Mouse (Mus musculus): ENCODE measurements at regions not wholly inside any gene's neighbourhood (a gene's known extent, or its start where the extent isn't known, plus 50 kb on each side); places are given as distances from the start of the nearest gene placed in this dataset.
"Not testable (repeated sequence)": the region's sequence is repeated elsewhere in the genome, so short reads cannot be mapped to it uniquely, and the experiment has no call there.

- not testable (repeated sequence) for H3K27ac ChIP-seq; H3K27me3 ChIP-seq (ENCODE audit: insufficient read depth, low read length); H3K36me3 ChIP-seq (ENCODE audit: insufficient read depth, low read length); ATAC-seq; H3K9ac ChIP-seq (replicated peaks; ENCODE audit: low read length); H3K4me2 ChIP-seq (ENCODE audit: low read depth, low read length); H3K9me3 ChIP-seq (ENCODE audit: low read length); DNase-seq (ENCODE audit: low spot score); H3K4me1 ChIP-seq (ENCODE audit: insufficient read depth, low read length); H3K4me3 ChIP-seq (ENCODE audit: low read length)
- WGBS: 38% methylated on average over 2 of the region's 2 CpGs
Measured at GRCm38 (mm10) chr15:19242962-19243361, 424.2 kb downstream of the Cdh10 start.

GRCm38 (mm10) chr15:19247489-19247888, 428.7 kb downstream of the Cdh10 start:
- WGBS: 74% methylated on average over 4 of the region's 4 CpGs
- no peaks in the 10 kb centered on the region for H3K9me3 ChIP-seq (ENCODE audit: low read length)
- ATAC-seq (no peak), DNase-seq (ENCODE audit: low spot score) (no peak)
- H3K27me3 ChIP-seq (ENCODE audit: insufficient read depth, low read length): no peaks in the 10 kb centered on the region
- no peak overlapping the region for H3K27ac ChIP-seq
- no peaks in the 10 kb centered on the region for H3K36me3 ChIP-seq (ENCODE audit: insufficient read depth, low read length)
- no peak for TF ChIP-seq CTCF (IDR thresholded peaks at IDR 0.05; ENCODE audit: low read depth)
- H3K9ac ChIP-seq (replicated peaks; ENCODE audit: low read length): no peak overlapping the region
- no peak overlapping the region for H3K4me3 ChIP-seq (ENCODE audit: low read length)
- H3K4me2 ChIP-seq (ENCODE audit: low read depth, low read length): no peak overlapping the region
- no peaks in the 10 kb centered on the region for H3K4me1 ChIP-seq (ENCODE audit: insufficient read depth, low read length)

DNA sequence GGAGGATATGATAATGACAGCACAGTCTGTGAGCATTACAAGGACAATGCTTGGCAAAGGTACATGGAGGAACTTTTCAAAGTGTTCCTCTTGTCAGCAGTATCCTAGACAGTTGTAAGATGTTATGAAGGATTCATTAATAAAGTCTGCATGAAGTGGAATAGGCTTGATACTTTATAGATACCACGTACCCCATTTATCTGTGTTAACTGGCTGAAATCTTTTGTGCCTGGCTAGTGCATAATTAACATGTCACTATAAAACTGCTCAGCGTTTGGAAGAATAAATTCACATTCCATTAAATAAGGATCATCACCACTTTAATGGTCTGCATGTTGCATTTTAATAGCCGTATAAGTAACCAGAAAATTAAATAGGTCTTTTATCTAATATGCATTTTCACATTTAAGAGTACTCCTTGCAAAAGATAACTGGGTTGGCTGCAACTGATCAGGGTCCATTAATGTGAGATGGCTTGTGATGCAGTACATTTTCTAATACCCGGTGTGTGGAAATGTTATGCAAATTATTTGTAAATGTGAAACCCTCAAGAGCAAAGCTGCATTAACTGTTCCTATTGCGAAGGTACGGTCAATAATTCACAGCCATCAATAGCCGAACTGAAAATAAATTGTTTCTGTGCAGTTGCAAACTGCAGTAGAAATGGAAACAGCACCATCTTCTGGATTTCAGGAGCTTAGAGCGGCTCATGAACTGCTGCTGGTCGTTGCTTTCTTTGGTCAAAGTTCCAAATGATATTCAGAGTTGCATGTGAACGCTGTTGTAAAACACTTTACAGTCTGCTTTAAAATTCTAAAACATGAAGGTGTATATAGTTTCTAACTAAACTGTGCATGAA, 457.4 kb downstream of the Cdh10 start:
- ATAC-seq (0 out of 2 replicates have a peak, but pooled peaks have one; percentile 53), DNase-seq (ENCODE audit: low spot score) (peak; percentile 88)
- no peaks in the 10 kb centered on the region for H3K36me3 ChIP-seq (ENCODE audit: insufficient read depth, low read length)
- H3K4me2 ChIP-seq (ENCODE audit: low read depth, low read length): peak overlapping the region; percentile 50
- H3K4me1 ChIP-seq (ENCODE audit: insufficient read depth, low read length): no peaks in the 10 kb centered on the region
- H3K27ac ChIP-seq: no peak overlapping the region
- peak overlapping the region; percentile 28 for H3K4me3 ChIP-seq (ENCODE audit: low read length)
- H3K9ac ChIP-seq (replicated peaks; ENCODE audit: low read length): no peak overlapping the region; the same call in 1 of the 2 replicates
- WGBS: 29% methylated on average over 10 of the region's 10 CpGs
- no peaks in the 10 kb centered on the region for H3K27me3 ChIP-seq (ENCODE audit: insufficient read depth, low read length)
- peak; percentile 88 for TF ChIP-seq CTCF (IDR thresholded peaks at IDR 0.05; ENCODE audit: low read depth)
- no peaks in the 10 kb centered on the region for H3K9me3 ChIP-seq (ENCODE audit: low read length)

- 78% methylated on average over 1 of the region's 1 CpGs for WGBS
- Histone ChIP-seq H3K9ac (replicated peaks; ENCODE audit: low read length) (no peak overlapping the region), H3K4me2 (ENCODE audit: low read depth, low read length) (no peak overlapping the region), H3K4me3 (ENCODE audit: low read length) (no peak overlapping the region), H3K9me3 (ENCODE audit: low read length) (no peaks in the 10 kb centered on the region), H3K4me1 (ENCODE audit: insufficient read depth, low read length) (no peaks in the 10 kb centered on the region), H3K36me3 (ENCODE audit: insufficient read depth, low read length) (no peaks in the 10 kb centered on the region), H3K27me3 (ENCODE audit: insufficient read depth, low read length) (no peaks in the 10 kb centered on the region), H3K27ac (no peak overlapping the region)
- no peak for TF ChIP-seq CTCF (IDR thresholded peaks at IDR 0.05; ENCODE audit: low read depth)
- ATAC-seq: no peak
- no peak for DNase-seq (ENCODE audit: low spot score)
Measured at GRCm38 (mm10) chr15:19316380-19316779, 497.6 kb downstream of the Cdh10 start.

DNA sequence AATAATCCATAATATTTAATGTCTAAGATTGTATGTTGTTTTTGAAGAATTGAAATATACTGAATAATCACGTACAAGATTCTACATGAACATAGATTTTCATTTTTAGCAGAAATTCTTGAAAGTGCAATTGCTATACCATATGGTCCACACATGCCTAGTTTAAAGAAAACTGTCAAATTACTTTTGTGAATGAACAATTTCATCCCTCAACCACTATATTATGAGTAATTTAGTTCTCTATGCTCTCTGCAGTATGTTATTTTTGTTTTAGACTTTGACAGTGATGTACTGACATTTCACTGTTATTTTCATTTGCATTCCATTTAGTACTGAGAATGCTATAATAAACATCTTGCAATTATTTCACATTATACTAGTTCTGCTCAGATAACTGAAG, 537.6 kb downstream of the Cdh10 start:
- no peaks in the 10 kb centered on the region for H3K36me3 ChIP-seq (ENCODE audit: insufficient read depth, low read length)
- no peaks in the 10 kb centered on the region for H3K9me3 ChIP-seq (ENCODE audit: low read length)
- WGBS: 83% methylated on average over 1 of the region's 1 CpGs
- TF ChIP-seq CTCF (IDR thresholded peaks at IDR 0.05; ENCODE audit: low read depth): no peak
- H3K4me1 ChIP-seq (ENCODE audit: insufficient read depth, low read length): no peaks in the 10 kb centered on the region
- no peak overlapping the region for H3K4me2 ChIP-seq (ENCODE audit: low read depth, low read length)
- no peak overlapping the region for H3K4me3 ChIP-seq (ENCODE audit: low read length)
- no peak for DNase-seq (ENCODE audit: low spot score)
- no peaks in the 10 kb centered on the region for H3K27me3 ChIP-seq (ENCODE audit: insufficient read depth, low read length)
- no peak for ATAC-seq
- no peak overlapping the region for H3K27ac ChIP-seq
- H3K9ac ChIP-seq (replicated peaks; ENCODE audit: low read length): no peak overlapping the region

GRCm38 (mm10) chr15:19360650-19361049, 541.9 kb downstream of the Cdh10 start:
- H3K27me3 ChIP-seq (ENCODE audit: insufficient read depth, low read length): no peaks in the 10 kb centered on the region
- DNase-seq (ENCODE audit: low spot score) (peak; percentile 75), ATAC-seq (no peak)
- peak; percentile 73 for TF ChIP-seq CTCF (IDR thresholded peaks at IDR 0.05; ENCODE audit: low read depth)
- no peak overlapping the region for H3K4me3 ChIP-seq (ENCODE audit: low read length)
- no peaks in the 10 kb centered on the region for H3K9me3 ChIP-seq (ENCODE audit: low read length)
- 30% methylated on average over 3 of the region's 3 CpGs for WGBS
- H3K27ac ChIP-seq: no peak overlapping the region
- no peaks in the 10 kb centered on the region for H3K36me3 ChIP-seq (ENCODE audit: insufficient read depth, low read length)
- H3K4me2 ChIP-seq (ENCODE audit: low read depth, low read length): no peak overlapping the region
- no peaks in the 10 kb centered on the region for H3K4me1 ChIP-seq (ENCODE audit: insufficient read depth, low read length)
- H3K9ac ChIP-seq (replicated peaks; ENCODE audit: low read length): no peak overlapping the region

DNA sequence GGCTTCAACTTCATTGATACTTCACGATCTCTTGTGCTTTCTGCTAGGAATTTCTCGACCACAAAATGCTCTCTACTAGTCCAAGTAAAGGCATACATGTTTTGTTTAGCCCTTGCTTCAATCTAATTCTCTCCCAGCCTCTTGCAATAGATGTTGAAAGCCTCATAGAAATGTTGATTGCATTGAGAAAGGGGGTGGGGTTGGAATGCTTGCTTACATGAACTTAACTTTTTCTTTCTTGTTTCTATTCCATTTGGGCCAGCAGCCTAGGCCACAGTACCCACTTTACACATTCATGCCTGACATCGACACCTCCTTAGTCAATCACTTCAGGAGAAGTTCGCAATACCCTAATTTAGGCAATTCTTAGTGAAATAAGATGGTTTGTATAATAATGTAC, 571.2 kb downstream of the Cdh10 start:
- DNase-seq (ENCODE audit: low spot score) (no peak), ATAC-seq (no peak)
- Histone ChIP-seq H3K27me3 (ENCODE audit: insufficient read depth, low read length) (no peaks in the 10 kb centered on the region), H3K4me2 (ENCODE audit: low read depth, low read length) (no peak overlapping the region), H3K27ac (no peak overlapping the region), H3K9ac (replicated peaks; ENCODE audit: low read length) (no peak overlapping the region), H3K9me3 (ENCODE audit: low read length) (no peaks in the 10 kb centered on the region), H3K36me3 (ENCODE audit: insufficient read depth, low read length) (no peaks in the 10 kb centered on the region), H3K4me3 (ENCODE audit: low read length) (no peak overlapping the region), H3K4me1 (ENCODE audit: insufficient read depth, low read length) (no peaks in the 10 kb centered on the region)
- WGBS: 88% methylated on average over 4 of the region's 4 CpGs
- TF ChIP-seq CTCF (IDR thresholded peaks at IDR 0.05; ENCODE audit: low read depth): no peak
